Mouse (Mus musculus) gastrocnemius, postnatal 10 days (tissue): ENCODE data around the gene Ptpn18. TPM values are rescaled to one million over a fixed set of nuclear protein-coding genes. Genes with fewer than 3 reads are reported as not detected.
"Not testable (repeated sequence)": the region's sequence is repeated elsewhere in the genome, so short reads cannot be mapped to it uniquely, and the experiment has no call there.

Source experiments
- DNase-seq: peaks from one replicate; pipeline ENCODE4 v3.0.0; 2021; ENCODE audit warnings: mixed read lengths
- long read RNA-seq, 2 experiments: library from polyadenylated mRNA; stranded (forward); transcript quantifications; one replicate each; pipeline ENCODE4 v2.0.0; 2021
- total RNA-seq, 2 experiments: library from RNA; stranded (reverse); gene quantifications; 2 replicates each; pipeline ENCODE4 v1.2.3; 2021

Ptpn18 gene
- total RNA-seq, result 1 to 10 TPM; 4.3 to 8.6 TPM
- long read RNA-seq, experiment 1, partial matches to known transcripts, result 4 of 4 reads
- long read RNA-seq, experiment 1, other reads (novel, unspliced or antisense), result 0 of 4 reads
- long read RNA-seq, experiment 2, partial matches to known transcripts, result 5 of 5 reads
- long read RNA-seq, experiment 2, other reads (novel, unspliced or antisense), result 0 of 5 reads

DNA sequence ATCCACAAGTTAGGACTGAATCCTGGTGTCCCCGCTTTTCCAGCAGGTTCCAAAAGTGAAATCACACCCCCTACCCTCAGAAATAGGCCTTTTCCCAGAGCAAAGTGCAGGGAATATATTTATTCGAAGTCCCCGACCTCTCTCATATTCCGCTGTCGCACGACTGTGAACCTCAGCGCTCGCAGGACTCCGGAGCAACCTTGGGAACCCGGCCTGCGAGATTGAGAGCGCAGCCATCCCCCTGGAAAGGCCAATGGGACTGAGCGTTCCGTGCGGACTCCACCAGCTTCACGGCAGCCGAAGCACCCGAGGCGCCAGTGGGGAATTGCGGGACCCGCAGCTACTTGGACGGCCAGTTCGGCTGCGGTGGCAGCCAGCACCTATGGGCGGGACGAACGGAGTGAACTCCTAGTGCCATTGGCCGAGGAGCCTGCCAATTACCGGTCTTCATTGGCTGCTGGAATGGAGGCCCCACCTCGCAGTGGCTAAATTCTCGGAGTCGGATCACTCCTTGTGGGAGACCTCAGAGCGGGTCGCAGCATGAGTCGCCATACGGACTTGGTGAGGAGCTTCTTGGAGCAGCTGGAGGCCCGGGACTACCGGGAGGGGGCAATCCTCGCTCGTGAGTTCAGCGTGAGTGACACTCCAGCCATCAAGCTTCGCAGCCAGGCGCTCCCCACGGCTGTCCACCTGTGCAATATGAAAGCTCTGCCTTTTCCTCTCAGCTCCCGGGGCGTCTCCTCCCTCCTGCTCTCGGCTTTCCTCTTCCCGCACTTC lies at the start of gene Ptpn18:
Ptpn18 (plus strand) TSS at position 479 of the 777 bp plus-strand sequence.
- peak; percentile 83 for DNase-seq

DNA sequence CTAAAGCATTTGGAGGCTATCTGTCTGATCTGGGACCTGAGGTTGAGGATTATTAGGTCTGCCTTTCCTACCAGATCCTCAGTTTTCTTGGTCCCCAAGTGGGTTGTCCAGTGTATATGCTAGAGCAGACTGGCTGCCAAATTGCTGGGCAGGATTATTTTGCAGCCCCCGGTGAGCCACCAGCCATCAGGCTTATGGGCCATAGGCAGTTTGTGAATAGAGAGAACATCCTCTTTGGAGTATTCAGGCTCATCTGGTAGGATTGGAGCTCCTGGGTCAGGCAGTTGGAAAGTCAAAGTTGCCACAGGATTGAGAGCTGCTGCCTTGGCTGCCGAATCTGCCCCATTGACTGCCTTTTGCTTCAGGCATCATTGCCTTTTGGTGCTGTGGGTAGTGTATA lies 31.1 kb upstream of the Ptpn18 start:
- no peak for DNase-seq

DNA sequence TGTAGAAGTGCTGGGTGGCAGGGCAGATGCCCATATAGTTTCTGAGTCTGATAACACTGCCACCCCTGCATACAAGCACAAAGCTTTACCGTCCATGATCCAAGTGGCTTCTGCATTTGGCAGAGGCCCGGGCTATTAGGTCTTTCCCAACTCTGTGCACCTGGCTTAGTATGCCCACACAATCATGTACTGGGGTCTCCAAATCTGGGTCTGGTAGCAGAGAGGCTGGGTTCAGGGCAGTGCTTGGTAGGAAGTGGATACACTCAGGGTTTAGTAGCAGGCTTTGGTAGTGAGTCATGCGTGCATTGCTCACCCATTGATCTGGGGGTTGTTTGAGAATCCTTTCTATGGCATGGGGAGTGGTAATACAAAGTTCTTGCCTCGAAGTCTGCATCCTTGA lies 30.3 kb upstream of the Ptpn18 start:
- no peak for DNase-seq

DNA sequence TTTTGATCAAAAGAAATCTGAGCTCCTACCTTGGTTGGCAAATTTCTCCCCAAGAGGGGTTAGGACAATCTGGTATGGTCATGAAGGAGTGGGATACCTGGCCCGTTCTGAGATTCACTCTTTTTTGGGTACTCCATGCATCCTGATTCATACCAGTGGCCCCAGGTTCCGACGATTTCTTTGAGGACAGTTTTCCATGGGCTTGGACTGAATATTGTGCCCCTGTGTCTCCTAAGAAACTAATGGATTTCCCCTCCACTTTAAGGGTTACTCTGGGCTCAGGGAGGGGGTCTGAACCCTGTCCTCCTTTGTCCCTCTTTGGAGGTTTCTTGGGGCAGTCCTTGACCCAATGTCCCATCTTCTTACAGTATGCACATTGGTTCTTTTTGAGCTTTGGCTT lies 28.6 kb upstream of the Ptpn18 start:
- DNase-seq, result no peak

DNA sequence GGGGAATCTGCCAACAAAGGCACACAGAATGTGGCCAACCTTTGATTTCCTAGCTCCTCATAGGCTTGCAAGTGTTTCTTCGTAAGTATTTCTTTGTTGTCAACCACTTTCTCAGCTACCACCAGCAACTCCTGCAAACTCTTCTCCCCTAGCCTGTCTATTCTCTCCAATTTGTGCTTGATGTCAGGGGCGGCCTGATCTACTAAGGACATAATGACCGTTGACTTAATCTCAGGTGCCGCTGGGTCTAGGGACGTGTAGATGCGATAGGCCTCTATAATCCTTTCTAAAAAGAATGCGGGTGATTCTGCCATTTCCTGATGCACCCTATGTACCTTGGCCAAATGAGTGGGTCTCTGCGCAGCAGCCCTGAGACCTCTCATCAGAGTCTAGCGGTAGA lies 28.1 kb upstream of the Ptpn18 start:
- DNase-seq, result no peak

DNA sequence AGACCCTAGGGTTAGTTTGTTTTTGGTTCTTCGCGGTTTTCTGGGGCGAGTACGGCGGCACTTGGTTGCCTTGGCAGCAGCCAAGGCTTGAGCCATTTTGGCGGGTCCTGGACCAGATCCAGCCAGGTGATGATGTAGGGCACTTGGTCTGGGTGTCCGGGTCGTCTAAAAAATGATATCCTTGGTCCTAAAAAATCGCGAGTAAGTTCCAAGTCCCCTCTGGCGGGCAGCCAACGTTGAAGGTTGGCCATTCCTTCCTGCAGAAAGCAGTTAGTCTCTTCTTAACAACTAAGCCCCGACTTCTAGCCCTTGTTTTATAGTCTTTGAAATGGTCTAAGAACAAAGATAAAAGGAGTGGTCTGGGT lies 27.2 kb upstream of the Ptpn18 start:
- peak; percentile 56 for DNase-seq

DNA sequence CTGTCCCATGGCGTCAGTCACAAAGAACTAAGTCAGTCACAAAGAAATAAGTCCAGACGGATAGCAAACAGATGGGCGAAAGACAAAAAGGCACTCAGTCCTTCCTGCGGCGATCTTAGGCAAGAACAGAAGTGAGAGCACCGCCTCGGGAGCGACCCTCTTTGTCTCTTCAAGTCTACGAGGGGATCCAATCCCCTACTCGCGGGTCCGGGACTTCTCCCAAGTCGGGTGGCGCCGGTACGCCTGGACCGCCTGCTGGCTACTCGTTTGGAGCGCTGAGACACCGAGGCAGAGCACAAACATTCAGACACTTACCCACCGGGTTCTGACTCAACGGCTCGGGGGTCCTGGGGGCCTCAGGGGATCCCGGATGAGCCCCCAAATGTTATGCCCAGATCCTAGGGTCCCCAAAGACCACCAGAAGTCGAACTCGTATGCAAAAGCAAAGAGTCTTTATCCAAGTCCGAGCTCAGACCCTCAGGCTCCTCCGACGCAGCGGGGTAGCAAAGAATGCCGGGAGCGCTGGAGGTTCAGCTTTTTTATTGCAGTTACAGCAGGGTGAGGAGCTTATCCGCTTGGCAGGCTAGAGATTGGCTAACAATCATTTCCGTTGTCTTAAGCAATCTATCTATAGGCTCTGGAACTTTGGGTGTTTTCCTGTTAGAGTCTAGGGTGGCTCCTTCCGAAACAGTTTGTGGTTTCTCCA lies 26.6 kb upstream of the Ptpn18 start:
- peak; percentile 21 for DNase-seq

DNA sequence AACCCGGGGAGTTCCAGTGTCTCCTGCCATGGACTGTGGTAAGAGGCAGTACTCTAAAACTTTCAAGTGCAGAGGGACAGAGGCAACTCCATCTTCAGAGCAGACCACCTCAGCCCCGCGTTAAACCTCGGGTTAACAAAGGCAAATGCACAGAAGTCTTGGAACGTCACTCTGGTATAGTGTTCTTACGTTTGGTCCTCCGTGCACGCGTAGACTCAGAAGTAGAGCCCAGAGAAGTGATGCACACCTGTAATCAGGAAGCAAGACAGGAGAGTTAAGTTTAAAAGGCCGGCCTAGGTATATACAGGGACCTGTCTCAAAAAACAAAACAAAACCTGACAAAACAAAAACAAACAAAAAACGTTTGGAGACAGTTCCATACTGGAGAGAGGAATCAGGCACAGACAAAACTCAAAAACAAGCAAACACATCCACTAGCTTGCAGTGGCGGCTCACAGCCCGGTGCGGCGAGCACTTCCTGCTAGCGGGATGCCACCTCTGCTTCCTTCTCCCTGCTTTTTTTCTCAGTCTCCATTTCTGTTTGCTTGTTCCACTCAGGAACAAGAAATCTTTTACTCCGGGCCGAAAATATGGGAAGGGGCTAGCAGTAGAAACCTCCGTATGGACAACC lies 25.6 kb upstream of the Ptpn18 start:
- no peak for DNase-seq

DNA sequence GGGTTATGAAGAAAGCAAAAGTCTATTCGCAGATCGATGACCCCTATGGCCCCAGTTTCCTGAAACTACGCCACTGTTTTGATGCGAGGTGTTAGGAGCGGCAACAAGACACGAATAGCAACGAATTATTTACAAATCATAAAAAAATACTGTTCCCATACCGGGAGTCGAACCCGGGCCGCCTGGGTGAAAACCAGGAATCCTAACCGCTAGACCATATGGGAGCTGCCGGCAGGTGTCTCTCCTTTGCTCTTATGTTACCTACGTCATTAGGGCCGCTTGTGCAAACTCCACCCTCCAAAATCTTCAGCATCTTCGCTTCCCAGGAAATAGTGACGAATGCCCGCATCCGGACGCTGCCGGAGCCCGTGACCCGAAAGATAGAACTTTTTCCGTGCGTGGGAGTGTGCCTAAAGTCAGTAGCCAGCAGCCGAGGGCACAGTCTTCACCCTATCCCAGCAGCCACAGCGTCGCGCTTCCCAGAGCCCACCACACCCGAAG lies 24.9 kb upstream of the Ptpn18 start:
- peak; percentile 71 for DNase-seq

DNA sequence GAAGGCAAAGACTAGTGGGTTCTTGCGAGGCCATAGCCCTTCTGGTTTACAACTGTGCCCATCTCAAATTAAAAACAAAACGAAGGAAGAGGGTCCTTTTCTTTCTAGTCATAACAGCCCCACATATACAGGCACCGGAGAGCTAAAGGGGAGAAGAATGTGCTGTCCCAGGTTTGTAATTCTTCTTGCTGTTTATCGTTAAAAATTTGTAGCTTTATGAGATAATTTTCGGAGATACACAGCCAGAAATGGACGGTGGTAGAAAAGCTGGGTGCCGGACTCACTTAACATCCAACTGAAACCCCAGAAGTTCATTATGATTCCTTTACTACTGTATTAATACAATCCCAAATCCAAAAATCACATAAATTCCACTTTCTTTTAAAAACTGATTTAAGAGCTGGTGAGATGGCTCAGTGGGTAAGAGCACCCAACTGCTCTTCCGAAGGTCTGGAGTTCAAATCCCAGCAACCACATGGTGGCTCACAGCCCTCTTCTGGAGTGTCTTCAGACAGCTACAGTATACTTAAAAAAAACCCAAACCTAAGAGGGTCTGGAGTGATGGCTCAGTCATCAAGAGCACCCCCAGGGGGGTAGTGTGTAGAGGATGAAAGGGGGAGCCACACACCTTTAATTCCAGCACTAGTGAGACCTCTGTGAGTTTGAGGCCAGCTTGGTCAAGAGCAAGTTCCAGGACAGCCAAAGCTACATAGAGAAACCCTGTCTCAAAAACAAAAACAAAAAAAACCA lies 24.0 kb upstream of the Ptpn18 start:
- no peak for DNase-seq

DNA sequence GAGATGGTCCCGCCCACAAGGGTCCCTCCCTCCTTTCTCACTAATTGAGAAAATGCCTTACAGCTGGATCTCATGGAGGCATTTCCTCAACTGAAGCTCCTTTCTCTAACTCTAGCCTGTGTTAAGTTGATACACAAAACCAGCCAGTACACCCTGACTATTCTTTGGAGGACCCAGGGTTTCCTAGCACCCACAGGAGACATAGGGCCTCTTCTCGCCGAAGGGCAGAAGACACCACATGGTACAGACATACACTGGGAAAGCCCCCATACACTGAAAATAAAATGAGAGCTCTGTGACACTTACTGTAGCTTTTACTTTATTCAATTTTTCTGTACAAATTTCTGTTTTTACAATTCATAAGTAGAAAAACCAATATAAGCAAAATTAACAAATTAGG lies 23.2 kb upstream of the Ptpn18 start:
- DNase-seq, result no peak

DNA sequence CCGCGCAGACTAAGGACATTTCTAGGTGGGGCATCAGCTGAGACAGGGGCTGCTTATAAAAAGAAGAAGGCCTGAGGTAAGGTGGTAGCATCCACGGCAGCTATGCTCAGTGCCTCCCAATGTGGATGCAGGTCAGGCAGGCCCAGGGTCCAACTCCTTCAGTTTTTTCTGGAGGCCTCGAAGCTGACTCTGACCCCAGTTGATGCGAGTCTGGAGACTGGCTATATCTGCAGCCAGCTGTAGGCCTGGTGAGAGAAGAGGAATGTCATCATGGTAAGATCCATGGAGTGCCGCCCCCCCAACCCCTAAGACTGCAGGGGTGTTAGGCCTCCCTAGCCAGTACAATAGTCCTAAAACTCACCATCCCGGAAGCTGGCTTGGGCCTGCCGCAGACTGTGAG lies 22.2 kb upstream of the Ptpn18 start:
- DNase-seq, result not testable (repeated sequence)

DNA sequence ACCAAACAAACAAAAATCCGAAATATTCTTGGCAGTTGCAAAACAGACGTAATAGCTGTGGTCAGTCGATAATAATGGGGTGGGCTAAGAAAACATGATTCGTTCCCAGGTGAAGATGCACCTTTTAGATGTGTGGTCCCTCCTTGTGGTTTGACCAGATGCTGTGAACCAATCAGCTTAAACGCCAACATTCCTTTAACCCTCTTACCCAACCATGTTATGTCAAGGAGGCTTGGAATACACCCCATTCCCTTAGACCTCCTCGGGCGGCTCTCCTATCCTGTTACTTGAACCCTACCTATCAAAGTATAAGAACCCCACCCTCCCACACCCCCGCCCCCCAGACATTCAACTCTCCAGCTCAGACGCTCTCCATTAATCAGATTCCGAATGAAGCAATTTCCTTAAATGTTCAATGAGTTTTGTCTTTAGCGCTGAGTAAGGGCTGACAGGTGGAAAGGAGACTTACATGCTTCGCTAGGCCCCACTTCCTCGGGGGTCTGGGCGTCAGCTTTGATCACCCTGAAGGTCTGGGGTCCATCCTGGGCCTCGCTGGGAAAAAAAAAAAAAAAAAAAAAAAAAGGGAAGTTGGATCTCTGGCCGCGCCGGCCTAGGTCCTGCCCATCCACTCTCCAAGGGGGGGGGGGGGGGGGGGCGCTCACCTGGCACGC lies 21.0 kb upstream of the Ptpn18 start:
- DNase-seq, result no peak

DNA sequence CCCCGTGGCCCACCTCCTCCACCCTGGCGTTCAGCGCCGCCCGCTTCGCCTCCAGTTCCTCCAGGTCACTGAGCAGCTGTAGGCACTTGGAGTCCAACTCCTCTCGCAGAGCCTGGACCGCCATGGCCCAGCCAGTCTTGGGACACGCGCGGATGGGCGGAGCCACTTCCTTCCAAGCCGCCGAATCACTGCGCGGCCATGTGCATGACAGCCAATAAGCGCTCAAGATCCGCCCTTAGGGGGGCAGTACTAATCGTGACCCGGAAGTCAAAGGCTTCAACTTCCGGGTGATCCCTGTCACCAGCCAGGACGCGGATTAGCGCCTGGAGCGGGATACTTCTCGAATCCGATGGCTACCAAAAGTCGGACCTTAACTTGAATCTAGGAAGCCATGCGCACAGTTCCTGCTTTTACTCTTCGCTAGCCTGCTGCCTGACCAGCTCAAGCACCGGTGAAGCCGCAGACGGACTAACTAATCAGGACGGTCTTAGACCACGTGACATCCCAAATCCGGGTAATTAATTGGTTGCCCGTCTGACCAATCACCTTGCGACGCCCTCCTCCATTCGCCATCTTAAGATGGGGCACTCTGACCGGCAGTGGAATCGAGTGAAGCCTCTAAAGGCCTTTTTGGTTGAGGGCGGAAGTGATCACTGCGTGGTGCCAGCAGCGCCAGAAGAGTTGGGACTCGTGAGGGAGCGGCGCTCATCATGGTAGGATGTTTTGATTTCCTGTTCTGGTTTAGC lies 20.2 kb upstream of the Ptpn18 start, which contains the start of the genes Ccdc115 and Imp4:
Ccdc115 (minus strand) TSS at position 458 of the 746 bp plus-strand sequence.
Imp4 (plus strand) TSS at position 637 of the 746 bp plus-strand sequence.
- peak; percentile 91 for DNase-seq

DNA sequence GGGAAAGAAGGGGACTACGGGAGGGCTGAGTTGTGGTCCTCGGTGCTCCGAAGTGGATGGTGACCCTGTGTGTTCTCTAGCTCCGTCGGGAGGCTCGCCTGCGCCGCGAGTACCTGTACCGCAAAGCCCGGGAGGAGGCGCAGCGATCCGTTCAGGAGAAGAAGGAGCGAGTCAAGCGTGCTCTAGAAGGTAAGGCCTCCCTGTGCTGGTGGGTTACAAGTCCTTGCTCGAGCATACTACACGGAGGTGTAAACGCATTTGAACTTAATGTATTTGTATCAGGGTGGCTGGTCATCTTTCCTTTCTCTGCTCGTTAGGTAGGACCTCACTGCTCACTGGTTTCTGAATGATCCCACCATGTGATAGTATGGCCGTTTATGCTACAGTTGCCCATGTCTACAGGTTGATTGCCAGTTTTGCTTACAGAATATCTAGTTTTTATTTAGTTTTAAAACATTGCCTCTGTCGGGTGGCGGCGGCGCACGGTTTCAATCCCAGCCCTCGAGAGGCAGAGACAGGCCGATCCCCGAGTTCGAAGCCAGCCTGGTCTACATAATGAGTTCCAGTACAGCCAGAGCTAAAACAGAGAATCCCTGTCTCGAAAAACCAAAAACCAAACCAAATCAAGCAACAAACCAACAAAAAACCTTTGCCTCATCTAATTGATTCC lies 19.5 kb upstream of the Ptpn18 start:
- no peak for DNase-seq

DNA sequence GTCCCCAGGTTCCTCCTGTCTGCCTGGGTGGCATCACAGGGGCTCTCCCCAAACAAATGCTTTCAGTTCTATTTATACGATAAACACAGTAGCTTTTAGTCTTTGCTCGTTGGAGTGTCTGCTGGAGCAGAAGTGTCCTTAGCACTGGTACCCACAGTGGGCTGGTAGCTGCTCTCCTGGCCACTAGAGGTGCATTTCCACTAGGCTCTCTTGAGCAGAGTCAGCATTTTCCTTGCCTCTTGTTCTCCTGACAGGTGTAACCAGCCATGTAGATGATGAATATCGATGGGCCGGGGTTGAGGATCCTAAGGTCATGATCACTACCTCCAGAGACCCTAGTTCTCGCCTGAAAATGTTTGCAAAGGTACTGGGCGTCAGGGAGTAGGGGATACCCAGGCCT lies 16.4 kb upstream of the Ptpn18 start:
- no peak for DNase-seq

DNA sequence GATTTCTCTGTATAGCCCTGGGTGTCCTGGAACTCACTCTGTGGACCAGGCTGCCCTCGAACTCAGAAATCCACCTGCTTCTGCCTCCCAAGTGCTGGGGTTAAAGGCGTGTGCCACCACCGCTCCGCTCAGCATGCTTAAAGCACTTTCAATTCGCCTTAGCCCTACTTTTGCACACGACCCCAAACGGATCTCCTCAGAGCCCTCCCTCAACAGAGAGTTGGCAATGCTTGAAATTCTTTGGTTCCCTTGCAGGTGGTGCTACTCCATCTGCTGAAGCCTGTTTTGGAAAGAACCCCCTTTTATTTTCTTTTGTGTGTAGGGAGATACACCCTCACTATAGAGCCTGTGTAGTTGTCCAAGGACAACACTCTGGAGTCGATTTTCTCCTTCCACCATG lies 1.1 kb upstream of the Ptpn18 start:
- no peak for DNase-seq

DNA sequence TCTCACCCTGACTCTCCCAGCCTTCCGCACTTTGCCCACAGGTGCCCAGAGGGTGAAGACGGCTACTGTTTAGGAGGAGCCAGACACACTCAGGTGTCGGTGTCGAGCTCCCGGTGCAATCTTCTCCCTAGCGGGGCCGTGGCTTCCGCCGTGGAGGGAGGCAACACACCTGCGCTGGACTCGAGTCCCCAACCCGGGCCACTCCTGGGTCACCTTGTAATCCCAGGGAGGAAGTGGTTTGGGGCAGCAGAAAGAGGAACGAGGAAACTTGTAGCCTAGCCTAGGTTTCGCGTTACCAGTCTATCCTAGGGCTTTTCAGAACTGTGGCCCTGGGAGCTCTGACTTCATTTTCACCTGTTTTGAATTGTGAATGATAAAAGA lies 489 bp downstream of the Ptpn18 start:
- no peak for DNase-seq

DNA sequence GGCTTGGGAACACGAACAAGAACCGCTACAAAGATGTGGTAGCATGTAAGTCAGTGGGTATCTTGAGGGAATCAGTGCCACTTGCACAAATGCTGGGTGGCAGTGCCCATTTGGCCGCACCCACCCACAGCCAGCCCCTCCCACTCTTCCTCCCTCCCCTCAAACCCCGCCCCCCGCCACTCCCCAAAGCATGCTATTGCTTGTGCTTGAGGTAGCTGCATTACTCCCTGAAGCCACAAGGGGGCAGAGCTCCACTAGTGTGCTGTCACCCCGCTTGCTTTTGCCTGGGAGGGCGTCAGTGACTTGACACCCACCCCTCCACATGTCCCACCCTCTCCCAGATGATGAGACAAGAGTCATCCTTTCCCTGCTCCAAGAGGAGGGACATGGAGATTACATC lies 3.2 kb downstream of the Ptpn18 start:
- peak; percentile 65 for DNase-seq

DNA sequence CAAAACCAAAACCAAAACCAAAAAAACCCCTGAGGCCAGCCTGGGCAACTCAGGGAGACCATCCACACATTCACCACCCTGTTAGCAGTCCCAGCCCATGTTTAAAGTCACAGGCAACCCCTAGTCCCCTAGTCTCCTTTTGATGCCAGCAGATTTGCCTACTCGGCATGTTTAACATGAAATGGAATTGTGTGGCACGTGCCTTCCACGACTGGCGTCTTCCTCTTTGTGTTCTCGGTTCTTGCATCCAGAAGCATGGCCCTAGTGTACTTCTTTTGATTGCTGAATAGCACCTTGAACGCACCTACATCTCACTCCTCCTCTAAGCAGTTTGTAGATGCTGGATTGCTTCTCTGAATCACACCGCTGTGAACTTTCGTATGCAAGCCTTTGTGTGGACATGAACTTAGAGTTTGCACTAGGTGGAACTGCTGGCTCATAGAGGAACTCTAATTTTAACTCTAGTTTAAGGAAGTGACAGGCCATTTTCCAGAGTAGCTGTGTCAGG lies 4.8 kb downstream of the Ptpn18 start:
- no peak for DNase-seq
